Mouse (Mus musculus) heart, embryonic 14.5 days (tissue): Measurements from ENCODE around the gene Tmc2. TPM values are rescaled to one million over a fixed set of nuclear protein-coding genes. Genes with fewer than 3 reads are reported as not detected.

Experiments used
- ATAC-seq: fragments of 200-750 bp; cut with Nextera tagmentation; 2 replicates; pipeline ENCODE4 v1.8.0; 2017; ENCODE audit warnings: low read depth, moderate TSS enrichment; ENCODE audit not compliant: insufficient number of reproducible peaks, insufficient read depth, low FRiP score
- H3K27ac ChIP-seq, 2 experiments: fragments of 200-500 bp in 1 of 2; fragments of 300-500 bp in 1 of 2; sonication (generic) in 1 of 2; replicated peaks in 1 of 2; 2 replicates each; pipeline ENCODE4 v1.5.1; 2012 to 2014; ENCODE audit warnings: low read depth in 2 of 2, low read length in 2 of 2, control low read depth in 1 of 2, mild to moderate bottlenecking in 1 of 2, mixed read lengths in 1 of 2; ENCODE audit not compliant: control insufficient read depth in 1 of 2, insufficient read depth in 1 of 2
- H3K27me3 ChIP-seq: fragments of 300-500 bp; sonication (generic); 2 replicates; pipeline ENCODE4 v1.6.1; 2014; ENCODE audit warnings: mild to moderate bottlenecking, low read length, control low read depth; ENCODE audit not compliant: control insufficient read depth, insufficient read depth
- H3K36me3 ChIP-seq: fragments of 300-500 bp; sonication (generic); 2 replicates; pipeline ENCODE4 v1.6.1; 2014; ENCODE audit warnings: mild to moderate bottlenecking, control low read depth, low read length, mixed read lengths; ENCODE audit not compliant: control insufficient read depth, insufficient read depth
- H3K4me1 ChIP-seq, 2 experiments: fragments of 200-500 bp in 1 of 2; fragments of 300-500 bp in 1 of 2; sonication (generic) in 1 of 2; 2 replicates each; pipeline ENCODE4 v1.6.1; 2012 to 2014; ENCODE audit warnings: low read length in 2 of 2, control low read depth in 1 of 2, mixed read lengths in 1 of 2; ENCODE audit not compliant: control insufficient read depth in 2 of 2, insufficient read depth in 2 of 2
- H3K4me2 ChIP-seq: fragments of 300-500 bp; sonication (generic); 2 replicates; pipeline ENCODE4 v1.6.1; 2014; ENCODE audit warnings: mild to moderate bottlenecking, low read length
- H3K4me3 ChIP-seq, 2 experiments: fragments of 200-500 bp in 1 of 2; fragments of 300-500 bp in 1 of 2; sonication (generic) in 1 of 2; 2 replicates each; pipeline ENCODE4 v1.5.1; 2012 to 2014; ENCODE audit warnings: low read length in 2 of 2, mild to moderate bottlenecking in 2 of 2, control low read depth in 1 of 2, low read depth in 1 of 2, moderate library complexity in 1 of 2; ENCODE audit not compliant: control insufficient read depth in 1 of 2, insufficient read depth in 1 of 2
- H3K9ac ChIP-seq: fragments of 300-500 bp; sonication (generic); 2 replicates; pipeline ENCODE4 v1.6.1; 2014; ENCODE audit warnings: mild to moderate bottlenecking, low read length
- H3K9me3 ChIP-seq: fragments of 300-500 bp; sonication (generic); 2 replicates; pipeline ENCODE4 v1.6.1; 2016; ENCODE audit warnings: low read length, control low read depth; ENCODE audit not compliant: control insufficient read depth
- WGBS: fragments of 180-500 bp; shearing (Covaris S2); extraction: QIAGEN DNeasy Blood & Tissue Kit; methylation state at CpG from one replicate; pipeline ENCODE4 v1.1.7; 2014; 5-methylcytosine and 5-hydroxymethylcytosine counted together
- polyA plus RNA-seq: library from polyadenylated mRNA; unstranded; fragments of >200 nt; fragmentation: Nextera tagmentation; extraction: Ambion mirVana; gene quantifications from 2 replicates; pipeline ENCODE4 v1.2.1, GENCODE M21; 2014

Tmc2 gene
- not detected in 2 replicates for polyA plus RNA-seq

GRCm38 (mm10) chr2:130194894-130195293, at the start of gene Tmc2:
Tmc2 (plus strand) TSS chr2:130195194.
- Histone ChIP-seq H3K4me1 (no peaks in the 10 kb centered on the region), H3K36me3 (no peaks in the 10 kb centered on the region), H3K27me3 (no peaks in the 10 kb centered on the region), H3K27ac (no peak within 1 kb of the TSS), H3K4me2 (no peak within 1 kb of the TSS), H3K9ac (no peak within 1 kb of the TSS), H3K9me3 (0 out of 2 replicates have a peak, but pooled peaks cover 2% of the 10 kb centered on the region), H3K4me3 (no peak within 1 kb of the TSS)
- WGBS: 90% methylated on average over 16 of the region's 16 CpGs
- no peak for ATAC-seq

GRCm38 (mm10) chr2:130146089-130146668, 48.8 kb upstream of the Tmc2 start:
- ATAC-seq: no peak
- H3K9ac ChIP-seq: no peak overlapping the region
- H3K9me3 ChIP-seq: no peaks in the 10 kb centered on the region
- no peak overlapping the region for H3K27ac ChIP-seq
- H3K4me2 ChIP-seq: no peak overlapping the region
- no peaks in the 10 kb centered on the region for H3K4me1 ChIP-seq
- 78% methylated on average over 5 of the region's 5 CpGs for WGBS
- no peak overlapping the region for H3K4me3 ChIP-seq
- no peaks in the 10 kb centered on the region for H3K36me3 ChIP-seq
- no peaks in the 10 kb centered on the region for H3K27me3 ChIP-seq

- H3K4me2 ChIP-seq: no peak overlapping the region
- 75% methylated on average over 3 of the region's 3 CpGs for WGBS
- no peak overlapping the region for H3K9ac ChIP-seq
- no peaks in the 10 kb centered on the region for H3K27me3 ChIP-seq
- H3K27ac ChIP-seq: no peak overlapping the region
- H3K4me1 ChIP-seq: no peaks in the 10 kb centered on the region
- ATAC-seq: no peak
- no peaks in the 10 kb centered on the region for H3K9me3 ChIP-seq
- no peaks in the 10 kb centered on the region for H3K36me3 ChIP-seq
- no peak overlapping the region for H3K4me3 ChIP-seq
Observed at GRCm38 (mm10) chr2:130155171-130155570, 39.8 kb upstream of the Tmc2 start.

- H3K4me2 ChIP-seq: no peak overlapping the region
- ATAC-seq: no peak
- no peak overlapping the region for H3K27ac ChIP-seq
- H3K4me1 ChIP-seq: no peaks in the 10 kb centered on the region
- H3K9ac ChIP-seq: no peak overlapping the region
- H3K9me3 ChIP-seq: no peaks in the 10 kb centered on the region
- no peak overlapping the region for H3K4me3 ChIP-seq
- no peaks in the 10 kb centered on the region for H3K27me3 ChIP-seq
- no peaks in the 10 kb centered on the region for H3K36me3 ChIP-seq
Observed at GRCm38 (mm10) chr2:130155851-130156250, 39.1 kb upstream of the Tmc2 start.

- no peaks in the 10 kb centered on the region for H3K36me3 ChIP-seq
- H3K27ac ChIP-seq: no peak overlapping the region
- no peaks in the 10 kb centered on the region for H3K27me3 ChIP-seq
- H3K4me3 ChIP-seq: no peak overlapping the region
- no peak for ATAC-seq
- no peaks in the 10 kb centered on the region for H3K9me3 ChIP-seq
- no peaks in the 10 kb centered on the region for H3K4me1 ChIP-seq
- no peak overlapping the region for H3K4me2 ChIP-seq
- no peak overlapping the region for H3K9ac ChIP-seq
- WGBS: 64% methylated on average over 14 of the region's 14 CpGs
Observed at GRCm38 (mm10) chr2:130157231-130158087, 37.5 kb upstream of the Tmc2 start.

GRCm38 (mm10) chr2:130158088-130158437, 36.9 kb upstream of the Tmc2 start:
- no peak overlapping the region for H3K27ac ChIP-seq
- no peaks in the 10 kb centered on the region for H3K36me3 ChIP-seq
- no peaks in the 10 kb centered on the region for H3K4me1 ChIP-seq
- H3K27me3 ChIP-seq: no peaks in the 10 kb centered on the region
- H3K4me3 ChIP-seq: no peak overlapping the region
- no peak overlapping the region for H3K4me2 ChIP-seq
- no peaks in the 10 kb centered on the region for H3K9me3 ChIP-seq
- H3K9ac ChIP-seq: no peak overlapping the region
- no peak for ATAC-seq
- 59% methylated on average over 4 of the region's 4 CpGs for WGBS

GRCm38 (mm10) chr2:130162701-130163100, 32.3 kb upstream of the Tmc2 start:
- Histone ChIP-seq H3K9me3 (no peaks in the 10 kb centered on the region), H3K4me1 (no peaks in the 10 kb centered on the region), H3K4me2 (no peak overlapping the region), H3K27me3 (no peaks in the 10 kb centered on the region), H3K36me3 (peaks cover 13% of the 10 kb centered on the region), H3K9ac (no peak overlapping the region), H3K27ac (no peak overlapping the region), H3K4me3 (no peak overlapping the region)
- 78% methylated on average over 5 of the region's 5 CpGs for WGBS
- ATAC-seq: no peak
